Mouse (Mus musculus): Measurements from ENCODE around the gene Ccnt1.

DNA sequence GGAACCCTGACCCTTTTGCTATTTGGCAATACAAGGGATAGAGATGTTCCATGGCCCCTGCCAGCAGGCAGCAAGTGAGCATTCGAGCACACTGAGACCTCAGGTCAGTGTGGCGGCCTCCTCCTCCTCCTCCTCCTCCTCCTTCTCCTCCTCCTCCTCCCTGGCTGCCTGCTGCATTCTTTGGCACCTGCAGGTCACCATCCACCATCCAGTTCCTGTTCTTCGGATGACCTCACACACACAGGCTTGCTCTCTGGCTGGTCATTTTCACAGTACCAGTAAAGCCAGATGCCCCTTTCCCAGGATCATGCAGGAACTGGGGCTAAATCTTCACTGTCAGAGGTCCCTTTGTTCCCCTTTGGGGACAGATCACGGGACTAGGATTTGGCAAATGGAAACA lies 20.7 kb upstream of the Ccnt1 start:
- TF ChIP-seq CTCF (conservative IDR thresholded peaks at IDR 0.05; ENCODE audit: low read length) (no peak), NANOG (IDR thresholded peaks at IDR 0.05; ENCODE audit: borderline replicate concordance, low read length) (no peak)
